Mouse (Mus musculus) liver, embryonic 12.5 days (tissue): ENCODE measurements at regions not wholly inside any gene's neighbourhood (a gene's known extent, or its start where the extent isn't known, plus 50 kb on each side); places are given as distances from the start of the nearest gene placed in this dataset.

Source experiments
- ATAC-seq: fragments of 200-750 bp; cut with Nextera tagmentation; 2 replicates; pipeline ENCODE4 v1.8.0; 2017; ENCODE audit warnings: moderate number of reproducible peaks, mild to moderate bottlenecking, moderate library complexity
- H3K27ac ChIP-seq: fragments of 300-500 bp; sonication (generic); 2 replicates; pipeline ENCODE4 v1.5.1; 2016; ENCODE audit warnings: mild to moderate bottlenecking
- H3K27me3 ChIP-seq: fragments of 300-500 bp; sonication (generic); replicated peaks from 2 replicates; pipeline ENCODE4 v1.6.1; 2016; ENCODE audit warnings: mild to moderate bottlenecking, moderate library complexity
- H3K36me3 ChIP-seq: fragments of 300-500 bp; sonication (generic); 2 replicates; pipeline ENCODE4 v1.6.1; 2016; ENCODE audit warnings: mild to moderate bottlenecking, moderate library complexity
- H3K4me1 ChIP-seq: fragments of 300-500 bp; sonication (generic); 2 replicates; pipeline ENCODE4 v1.6.1; 2016
- H3K4me2 ChIP-seq: fragments of 300-500 bp; sonication (generic); 2 replicates; pipeline ENCODE4 v1.6.1; 2016; ENCODE audit warnings: mild to moderate bottlenecking, moderate library complexity
- H3K4me3 ChIP-seq: fragments of 300-500 bp; sonication (generic); 2 replicates; pipeline ENCODE4 v1.5.1; 2016; ENCODE audit warnings: mild to moderate bottlenecking, moderate library complexity
- H3K9ac ChIP-seq: fragments of 300-500 bp; sonication (generic); 2 replicates; pipeline ENCODE4 v1.6.1; 2016; ENCODE audit warnings: mild to moderate bottlenecking, moderate library complexity
- H3K9me3 ChIP-seq: fragments of 300-500 bp; sonication (generic); replicated peaks from 2 replicates; pipeline ENCODE4 v1.6.1; 2016; ENCODE audit warnings: mild to moderate bottlenecking, moderate library complexity
- WGBS: fragments of 180-500 bp; shearing (Covaris S2); methylation state at CpG from one replicate; pipeline ENCODE4 v1.1.7; 2016; ENCODE audit not compliant: insufficient replicate concordance; 5-methylcytosine and 5-hydroxymethylcytosine counted together

DNA sequence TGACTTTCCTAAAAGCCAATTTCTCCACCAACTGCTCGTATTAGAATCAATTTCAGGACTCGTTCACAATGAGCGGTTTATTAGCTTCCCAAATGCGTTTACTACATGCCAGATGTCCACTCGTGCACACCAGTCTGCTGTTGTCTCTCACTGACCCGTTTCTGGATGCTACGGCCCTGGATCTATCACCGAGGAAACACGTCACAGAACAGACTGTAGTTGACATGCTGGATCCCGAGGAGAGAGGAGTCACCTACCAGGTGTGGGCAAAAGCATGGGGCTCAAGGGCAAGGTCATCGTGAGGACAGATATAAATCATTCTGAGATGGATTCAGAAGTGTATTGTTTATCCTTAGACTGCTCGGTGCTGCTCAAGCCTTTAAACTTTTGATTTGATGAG is 375.9 kb downstream of the Cmpk2 start:
- no peak for ATAC-seq
- 63% methylated on average over 12 of the region's 12 CpGs for WGBS

DNA sequence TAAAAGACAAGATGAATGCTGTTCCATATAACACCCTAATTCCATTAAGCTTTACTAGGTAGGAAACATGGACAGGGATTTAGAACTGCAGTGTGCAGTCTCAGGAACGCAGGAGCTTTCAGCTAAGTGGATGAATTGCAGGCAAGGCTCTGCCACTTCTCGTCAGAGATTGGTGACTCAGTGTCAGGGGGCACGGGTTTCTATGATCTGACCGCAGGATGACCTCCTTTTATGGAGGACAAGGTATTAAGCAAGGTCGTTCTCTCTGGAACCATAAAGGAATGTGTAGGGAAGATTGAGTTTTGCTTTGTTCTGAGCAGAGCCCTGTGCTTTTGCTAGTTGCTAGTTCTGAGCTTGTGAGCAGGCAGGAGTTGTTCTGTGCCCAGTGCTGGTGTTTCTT is 373.7 kb downstream of the Cmpk2 start:
- Histone ChIP-seq H3K4me3 (no peak overlapping the region), H3K9ac (no peak overlapping the region), H3K4me1 (no peaks in the 10 kb centered on the region), H3K27me3 (no peaks in the 10 kb centered on the region), H3K36me3 (no peaks in the 10 kb centered on the region), H3K27ac (no peak overlapping the region), H3K4me2 (no peak overlapping the region), H3K9me3 (no peaks in the 10 kb centered on the region)
- no peak for ATAC-seq
- 39% methylated on average over 5 of the region's 5 CpGs for WGBS

More for the DNA sequence above, 375.9 kb downstream of the Cmpk2 start:
- Histone ChIP-seq H3K4me3 (no peak overlapping the region), H3K9ac (no peak overlapping the region), H3K36me3 (no peaks in the 10 kb centered on the region), H3K27me3 (no peaks in the 10 kb centered on the region), H3K9me3 (no peaks in the 10 kb centered on the region), H3K27ac (no peak overlapping the region), H3K4me2 (no peak overlapping the region), H3K4me1 (no peaks in the 10 kb centered on the region)

DNA sequence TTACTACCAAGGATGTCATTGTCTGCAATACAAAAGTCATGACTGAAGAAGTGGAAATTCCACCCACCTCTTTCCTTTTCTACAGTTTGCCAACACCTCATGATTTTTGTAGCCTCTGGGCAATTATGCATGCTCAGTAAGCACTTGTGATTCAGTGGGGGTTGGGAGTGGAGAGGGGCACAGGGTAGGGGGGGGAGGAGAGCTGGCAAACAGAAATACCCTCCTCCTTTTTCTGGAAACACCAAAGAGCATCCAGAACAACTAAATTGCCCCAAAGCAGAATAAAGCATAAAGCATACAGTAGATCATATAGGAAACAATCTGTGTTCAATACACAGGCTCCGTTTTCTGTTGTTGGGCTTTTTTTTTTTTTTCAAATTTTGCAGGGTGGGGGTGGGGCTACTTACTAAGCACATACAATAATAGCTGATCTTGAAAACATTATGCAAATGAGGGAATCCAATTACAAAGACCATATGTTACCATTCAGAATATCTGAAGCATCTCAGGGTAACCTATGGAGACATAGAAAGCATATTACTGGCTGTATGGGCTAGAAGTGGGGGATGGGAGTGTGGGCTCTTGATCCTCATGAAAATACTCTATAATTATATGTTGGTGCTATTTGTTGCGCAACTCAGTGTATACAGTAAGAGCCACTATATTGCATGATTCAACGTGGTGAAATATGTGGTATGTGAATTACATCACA is 352.4 kb downstream of the Cmpk2 start:
- H3K9ac ChIP-seq, result no peak overlapping the region
- no peaks in the 10 kb centered on the region for H3K9me3 ChIP-seq
- WGBS, result 71% methylated on average over 3 of the region's 3 CpGs
- ATAC-seq, result no peak
- no peak overlapping the region for H3K4me2 ChIP-seq
- H3K36me3 ChIP-seq, result no peaks in the 10 kb centered on the region
- H3K27ac ChIP-seq, result no peak overlapping the region
- H3K27me3 ChIP-seq, result no peaks in the 10 kb centered on the region
- no peaks in the 10 kb centered on the region for H3K4me1 ChIP-seq
- no peak overlapping the region for H3K4me3 ChIP-seq

DNA sequence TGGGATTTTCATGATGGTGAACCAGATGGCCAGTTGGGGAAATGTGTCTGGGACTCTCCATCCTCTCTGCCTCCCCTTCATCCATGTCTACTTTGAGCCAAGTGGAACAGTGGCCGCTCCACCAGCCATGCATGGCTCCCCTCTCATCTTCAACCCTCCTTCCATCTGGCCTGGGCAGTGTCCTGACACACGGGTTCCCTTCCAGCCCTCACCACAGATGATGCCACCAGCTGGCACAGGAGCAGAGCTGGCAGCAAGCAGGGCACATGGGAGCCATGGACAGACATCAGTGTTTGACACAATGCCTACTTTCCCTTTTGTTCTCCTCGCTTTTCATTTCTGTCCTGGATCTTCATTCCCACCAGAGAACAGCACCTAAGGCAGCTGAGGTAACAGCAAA is 348.9 kb downstream of the Cmpk2 start:
- 60% methylated on average over 3 of the region's 3 CpGs for WGBS
- H3K9ac ChIP-seq, result no peak overlapping the region
- H3K4me3 ChIP-seq, result no peak overlapping the region

DNA sequence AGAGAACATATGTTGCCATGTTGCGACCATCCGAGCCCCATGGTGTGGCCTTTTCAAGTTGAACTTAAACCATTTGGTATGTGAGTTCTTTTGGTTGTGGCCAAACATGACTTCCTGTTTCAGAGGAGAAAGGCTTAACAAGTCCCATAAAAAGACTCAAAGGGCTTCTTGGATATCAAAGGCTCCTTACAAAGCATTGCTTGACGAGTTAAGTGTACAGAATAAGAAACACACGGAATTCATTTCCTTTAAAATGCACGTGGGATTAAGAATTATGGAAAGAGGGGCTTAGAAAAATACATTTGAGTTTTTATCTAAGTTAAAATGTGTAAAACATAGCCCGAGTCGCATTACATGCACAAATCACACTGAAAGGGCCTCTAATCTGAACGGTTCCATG is 346.8 kb downstream of the Cmpk2 start:
- ATAC-seq, result no peak
- Histone ChIP-seq H3K4me3 (no peak overlapping the region), H3K36me3 (no peaks in the 10 kb centered on the region), H3K4me1 (no peaks in the 10 kb centered on the region), H3K27ac (no peak overlapping the region), H3K4me2 (no peak overlapping the region), H3K9me3 (no peaks in the 10 kb centered on the region), H3K9ac (no peak overlapping the region), H3K27me3 (no peaks in the 10 kb centered on the region)
- WGBS, result 74% methylated on average over 8 of the region's 8 CpGs

More for the DNA sequence above, 348.9 kb downstream of the Cmpk2 start:
- Histone ChIP-seq H3K4me1 (no peaks in the 10 kb centered on the region), H3K27ac (no peak overlapping the region), H3K9me3 (no peaks in the 10 kb centered on the region), H3K36me3 (no peaks in the 10 kb centered on the region), H3K27me3 (no peaks in the 10 kb centered on the region), H3K4me2 (no peak overlapping the region)
- ATAC-seq, result no peak

DNA sequence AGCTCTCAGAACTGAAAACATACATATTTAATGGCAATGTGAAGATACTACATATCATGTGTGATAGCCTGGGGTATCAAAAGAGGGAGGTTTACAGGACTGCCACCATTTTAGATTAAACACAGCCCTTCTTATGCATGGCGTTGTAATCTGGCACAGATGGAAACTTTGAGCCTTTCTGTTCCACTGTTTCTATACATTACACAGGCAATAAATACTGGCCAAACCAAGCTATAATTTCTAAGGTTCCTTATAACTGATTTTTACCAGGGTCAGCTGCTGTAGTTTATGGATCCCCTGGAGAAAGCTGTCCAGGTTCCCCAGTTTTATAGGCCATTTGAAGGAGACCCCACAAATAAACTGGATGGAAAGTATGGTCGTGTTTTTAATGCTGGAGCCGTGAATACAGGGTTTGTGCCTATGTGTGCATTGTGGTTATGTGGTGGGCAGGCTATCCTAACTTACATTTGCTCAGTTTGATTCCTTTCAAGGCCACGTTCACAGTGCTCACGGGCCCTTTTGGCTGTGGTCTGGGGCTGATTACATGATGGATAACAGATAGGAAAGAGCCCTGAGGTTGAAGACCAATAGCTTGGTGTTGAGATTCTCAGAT is 341.7 kb downstream of the Cmpk2 start:
- Histone ChIP-seq H3K4me3 (no peak overlapping the region), H3K4me2 (no peak overlapping the region), H3K9ac (no peak overlapping the region), H3K9me3 (no peaks in the 10 kb centered on the region), H3K4me1 (no peaks in the 10 kb centered on the region), H3K36me3 (no peaks in the 10 kb centered on the region), H3K27ac (no peak overlapping the region), H3K27me3 (no peaks in the 10 kb centered on the region)
- no peak for ATAC-seq
- WGBS, result 61% methylated on average over 5 of the region's 5 CpGs

DNA sequence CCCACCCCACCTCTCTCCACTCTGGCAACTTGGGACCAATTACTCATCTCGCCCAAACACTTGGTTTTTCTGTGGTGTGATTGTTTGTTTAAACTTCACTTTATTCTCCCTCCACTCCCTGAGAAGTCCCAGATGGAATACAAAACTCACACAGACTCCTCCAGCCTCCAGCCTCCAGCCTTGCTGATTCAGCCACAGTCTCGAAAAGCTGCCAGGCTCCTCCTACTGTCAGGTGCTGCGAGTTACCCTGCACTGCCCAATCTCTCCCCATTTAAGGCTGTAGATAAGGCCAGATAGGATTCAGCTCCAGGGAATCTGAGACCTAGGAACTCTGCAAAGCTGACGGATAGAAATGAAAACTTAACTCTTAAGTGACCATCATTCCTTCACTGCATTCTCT is 340.7 kb downstream of the Cmpk2 start:
- Histone ChIP-seq H3K36me3 (no peaks in the 10 kb centered on the region), H3K4me2 (no peak overlapping the region), H3K4me1 (no peaks in the 10 kb centered on the region), H3K27me3 (no peaks in the 10 kb centered on the region), H3K4me3 (no peak overlapping the region), H3K9me3 (no peaks in the 10 kb centered on the region), H3K27ac (no peak overlapping the region), H3K9ac (no peak overlapping the region)
- no peak for ATAC-seq
- 11% methylated on average over 4 of the region's 4 CpGs for WGBS

DNA sequence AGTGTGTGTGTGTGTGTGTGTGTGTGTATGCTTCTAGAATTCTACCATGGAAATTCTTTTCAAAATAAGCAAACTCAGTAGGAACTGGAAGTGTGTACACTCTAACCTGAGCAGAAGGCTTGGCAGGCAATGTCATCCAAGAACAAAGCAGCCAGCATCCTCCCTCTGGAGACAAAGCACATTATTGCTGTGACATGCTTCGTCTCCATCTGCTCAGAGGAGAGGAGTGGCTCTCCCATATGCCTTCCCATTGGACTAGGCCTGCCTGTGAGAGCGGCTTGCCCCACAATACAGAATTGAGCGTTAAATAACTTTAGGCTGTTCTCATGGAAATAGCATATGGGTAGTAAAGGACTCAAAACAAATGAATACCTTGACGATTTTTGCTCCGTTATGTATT is 333.5 kb downstream of the Cmpk2 start:
- Histone ChIP-seq H3K4me2 (no peak overlapping the region), H3K9me3 (no peaks in the 10 kb centered on the region), H3K4me3 (no peak overlapping the region), H3K4me1 (no peaks in the 10 kb centered on the region), H3K27me3 (no peaks in the 10 kb centered on the region), H3K9ac (no peak overlapping the region), H3K36me3 (no peaks in the 10 kb centered on the region), H3K27ac (no peak overlapping the region)
- WGBS, result 71% methylated on average over 5 of the region's 5 CpGs
- no peak for ATAC-seq

DNA sequence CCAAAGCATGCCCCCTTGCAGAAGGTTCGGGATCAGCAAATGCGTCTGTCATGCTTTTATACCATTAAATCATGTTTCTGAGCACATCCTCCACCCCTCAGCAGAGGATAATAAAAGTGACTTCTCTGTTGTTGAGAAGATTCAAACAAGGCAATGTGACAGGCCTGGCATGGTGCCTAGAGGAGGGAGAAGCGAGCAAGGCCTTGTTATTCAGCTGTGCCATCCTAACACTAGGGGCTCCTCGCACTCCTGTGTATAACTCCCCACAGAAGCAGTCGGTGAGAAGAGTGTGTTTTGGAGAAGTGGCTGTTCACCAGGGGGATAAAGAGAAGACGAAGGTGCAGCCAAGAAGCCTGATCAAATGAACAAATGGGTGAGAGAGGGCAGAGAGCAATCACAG is 330.3 kb downstream of the Cmpk2 start:
- 57% methylated on average over 6 of the region's 6 CpGs for WGBS
- H3K27ac ChIP-seq, result no peak overlapping the region
- no peak overlapping the region for H3K4me3 ChIP-seq
- no peaks in the 10 kb centered on the region for H3K4me1 ChIP-seq
- no peak overlapping the region for H3K9ac ChIP-seq
- H3K36me3 ChIP-seq, result no peaks in the 10 kb centered on the region
- no peaks in the 10 kb centered on the region for H3K27me3 ChIP-seq
- no peaks in the 10 kb centered on the region for H3K9me3 ChIP-seq
- no peak overlapping the region for H3K4me2 ChIP-seq
- ATAC-seq, result no peak

DNA sequence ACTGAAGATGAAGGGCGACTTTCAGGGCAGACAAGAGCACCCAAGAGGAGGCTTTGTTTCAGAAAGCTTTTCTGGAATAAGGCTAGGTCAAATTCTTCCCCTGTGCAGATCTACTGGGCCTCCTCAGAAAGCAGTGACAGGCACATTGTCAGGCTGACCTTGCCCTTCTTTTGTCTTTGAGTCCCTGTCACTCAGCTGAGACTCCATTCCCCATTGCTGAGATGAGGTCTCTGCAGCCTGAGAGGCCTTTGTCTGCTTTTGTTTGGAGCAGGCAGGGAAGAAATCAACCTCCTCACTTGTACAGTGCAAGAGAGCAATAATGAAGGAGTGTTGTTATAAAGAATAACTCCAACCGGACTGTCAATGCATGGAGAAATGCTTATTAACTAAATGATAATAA is 327.4 kb downstream of the Cmpk2 start:
- Histone ChIP-seq H3K27me3 (no peaks in the 10 kb centered on the region), H3K36me3 (no peaks in the 10 kb centered on the region), H3K4me3 (no peak overlapping the region), H3K4me1 (no peaks in the 10 kb centered on the region), H3K4me2 (no peak overlapping the region), H3K9ac (no peak overlapping the region), H3K9me3 (no peaks in the 10 kb centered on the region), H3K27ac (no peak overlapping the region)
- no peak for ATAC-seq
- WGBS, result 64% methylated on average over 2 of the region's 2 CpGs

DNA sequence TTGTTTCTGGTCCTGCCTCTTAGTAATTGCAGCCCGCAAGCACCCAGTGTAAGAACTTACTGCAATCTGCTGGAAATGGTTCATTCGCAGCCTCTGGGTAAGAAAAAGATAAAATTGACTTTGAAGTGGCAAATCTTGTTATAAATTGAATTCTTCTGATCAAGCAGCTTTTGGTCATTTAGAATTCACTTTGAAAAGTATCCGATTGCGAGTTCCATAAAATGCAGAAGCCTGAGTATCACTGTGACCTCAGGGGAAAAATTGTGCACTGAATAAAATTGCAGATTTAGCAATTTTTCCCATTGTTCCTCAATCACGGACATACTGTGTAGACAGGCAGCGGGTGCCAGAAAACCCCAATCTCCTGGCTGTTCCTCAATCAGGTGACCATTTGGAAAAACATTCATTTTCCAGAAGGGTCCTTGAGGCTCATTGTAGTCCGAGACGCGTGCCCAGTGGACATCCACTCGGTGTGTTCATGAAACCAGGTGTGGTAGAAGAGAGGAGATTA is 320.4 kb downstream of the Cmpk2 start:
- no peaks in the 10 kb centered on the region for H3K27me3 ChIP-seq
- no peaks in the 10 kb centered on the region for H3K36me3 ChIP-seq
- WGBS, result 68% methylated on average over 10 of the region's 10 CpGs
- no peak overlapping the region for H3K9ac ChIP-seq
- H3K4me2 ChIP-seq, result no peak overlapping the region
- no peak overlapping the region for H3K27ac ChIP-seq
- H3K4me3 ChIP-seq, result no peak overlapping the region
- H3K4me1 ChIP-seq, result no peaks in the 10 kb centered on the region
- no peaks in the 10 kb centered on the region for H3K9me3 ChIP-seq
- no peak for ATAC-seq

DNA sequence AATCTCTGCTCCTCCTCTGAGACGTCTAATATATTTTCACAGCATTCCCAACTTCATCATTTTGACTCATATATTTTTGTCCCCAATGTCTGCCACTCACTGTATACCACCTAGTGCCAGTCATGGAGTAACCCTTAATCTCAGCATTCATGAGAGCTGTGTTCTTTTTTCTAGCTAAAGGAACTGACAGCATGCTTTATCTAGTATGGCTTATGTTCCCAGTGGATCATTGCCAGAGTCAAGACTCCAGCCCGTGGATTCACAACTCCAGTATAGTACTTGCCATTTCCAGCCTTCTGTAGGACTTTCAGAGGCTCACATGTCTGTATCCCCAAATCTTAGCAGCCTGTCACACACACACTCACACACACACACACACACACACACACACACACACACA is 316.5 kb downstream of the Cmpk2 start:
- H3K36me3 ChIP-seq, result no peaks in the 10 kb centered on the region
- no peak overlapping the region for H3K9ac ChIP-seq
- no peak overlapping the region for H3K4me3 ChIP-seq
- WGBS, result 39% methylated on average over 2 of the region's 2 CpGs
- H3K4me2 ChIP-seq, result no peak overlapping the region
- ATAC-seq, result no peak
- H3K27ac ChIP-seq, result no peak overlapping the region
- H3K27me3 ChIP-seq, result no peaks in the 10 kb centered on the region
- H3K4me1 ChIP-seq, result no peaks in the 10 kb centered on the region
- H3K9me3 ChIP-seq, result no peaks in the 10 kb centered on the region

DNA sequence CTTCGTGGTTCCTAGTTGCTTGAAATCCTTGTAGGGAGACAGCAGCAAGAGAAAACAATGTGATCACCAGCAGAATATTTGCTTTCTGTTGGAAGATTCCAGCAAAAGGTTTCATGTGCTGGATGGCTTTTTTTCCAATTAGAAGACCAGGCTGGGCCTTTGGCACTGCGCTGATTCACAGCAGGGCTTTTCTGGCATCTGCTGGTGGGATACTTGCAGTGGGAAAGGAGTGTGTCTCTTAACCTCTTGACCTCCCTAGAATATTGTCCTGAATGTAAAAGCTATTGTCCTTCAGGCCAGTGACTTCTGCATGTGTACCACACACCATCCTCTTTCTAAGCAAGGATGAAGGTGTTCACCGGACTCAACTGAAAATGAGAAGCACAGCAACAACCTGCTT is 315.4 kb downstream of the Cmpk2 start:
- Histone ChIP-seq H3K9ac (no peak overlapping the region), H3K4me3 (no peak overlapping the region), H3K27ac (no peak overlapping the region), H3K27me3 (no peaks in the 10 kb centered on the region), H3K9me3 (0 out of 2 replicates have a peak, but pooled peaks cover 3% of the 10 kb centered on the region), H3K4me2 (no peak overlapping the region), H3K4me1 (no peaks in the 10 kb centered on the region), H3K36me3 (no peaks in the 10 kb centered on the region)
- ATAC-seq, result no peak
- WGBS, result 70% methylated on average over 3 of the region's 3 CpGs
